Mouse (Mus musculus) frontal cortex, postnatal 10 days (tissue): ENCODE measurements around the gene Qars.
A peak's percentile ranks its signal among the peaks of the same experiment; 100 is the strongest.

ENCODE experiments used
- DNase-seq, 2 experiments: peaks; one replicate each; pipeline ENCODE4 v3.0.0; 2022; ENCODE audit warnings: low spot score in 2 of 2, mixed read lengths in 1 of 2

Gene Qars

DNA sequence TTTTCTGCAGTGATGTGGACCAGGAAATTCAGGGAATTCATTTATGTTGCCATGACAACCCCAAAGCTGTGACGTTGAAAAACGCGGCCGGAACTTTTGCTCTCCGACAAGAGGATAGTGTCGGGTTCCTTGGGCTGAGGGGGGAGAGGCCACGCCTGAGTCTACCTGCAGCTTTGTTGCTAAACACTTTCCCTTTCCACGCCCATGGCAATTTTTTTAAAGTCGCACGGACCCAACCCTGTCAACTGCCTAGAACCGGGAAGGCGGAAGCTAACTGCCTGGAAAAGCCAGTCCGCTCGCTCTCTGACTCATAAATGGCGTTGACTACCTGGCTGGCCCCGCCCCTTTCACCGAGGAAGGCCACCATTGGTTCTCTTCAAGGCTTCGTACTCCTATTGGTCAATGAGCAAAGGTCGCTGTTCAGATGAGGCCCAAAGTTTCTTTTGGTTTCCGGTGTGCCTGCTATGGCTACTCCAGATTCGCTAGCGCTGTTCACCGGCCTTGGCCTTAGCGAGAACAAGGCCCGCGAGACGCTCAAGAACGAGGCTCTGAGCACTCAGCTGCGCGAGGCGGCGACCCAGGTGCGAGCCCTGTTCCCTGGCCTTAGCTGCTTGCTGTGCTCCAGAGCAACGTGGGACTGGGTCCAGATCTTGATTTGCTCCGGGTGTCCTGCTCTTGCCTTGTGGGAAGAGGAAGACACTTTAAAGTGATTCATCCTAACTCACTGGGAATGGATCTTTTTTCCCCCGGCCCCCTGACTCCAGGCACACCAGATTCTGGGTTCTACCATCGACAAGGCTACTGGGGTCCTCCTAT lies at the start of gene Qars:
Qars (plus strand) TSS at position 88 of the 816 bp plus-strand sequence.
- DNase-seq: peak; percentile 92 to 93

DNA sequence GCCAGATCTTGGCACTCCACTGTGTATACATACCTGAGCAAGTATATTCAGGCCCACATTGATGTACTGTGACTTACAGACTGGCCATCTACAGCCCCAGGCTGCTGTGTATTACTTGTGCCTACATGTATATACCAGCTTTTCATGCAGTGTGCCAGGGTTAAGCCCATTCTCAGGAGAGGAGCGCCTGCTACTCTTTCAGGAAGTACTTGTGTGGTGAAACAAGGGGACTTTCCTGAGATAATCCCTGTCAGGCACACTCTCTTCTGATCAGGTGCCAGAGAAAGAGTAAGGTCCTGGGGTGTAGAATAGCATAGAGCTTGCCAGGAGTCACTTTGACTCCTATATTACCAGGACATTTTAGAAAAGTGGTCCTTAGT lies 47.6 kb upstream of the Qars start:
- no peak for DNase-seq

DNA sequence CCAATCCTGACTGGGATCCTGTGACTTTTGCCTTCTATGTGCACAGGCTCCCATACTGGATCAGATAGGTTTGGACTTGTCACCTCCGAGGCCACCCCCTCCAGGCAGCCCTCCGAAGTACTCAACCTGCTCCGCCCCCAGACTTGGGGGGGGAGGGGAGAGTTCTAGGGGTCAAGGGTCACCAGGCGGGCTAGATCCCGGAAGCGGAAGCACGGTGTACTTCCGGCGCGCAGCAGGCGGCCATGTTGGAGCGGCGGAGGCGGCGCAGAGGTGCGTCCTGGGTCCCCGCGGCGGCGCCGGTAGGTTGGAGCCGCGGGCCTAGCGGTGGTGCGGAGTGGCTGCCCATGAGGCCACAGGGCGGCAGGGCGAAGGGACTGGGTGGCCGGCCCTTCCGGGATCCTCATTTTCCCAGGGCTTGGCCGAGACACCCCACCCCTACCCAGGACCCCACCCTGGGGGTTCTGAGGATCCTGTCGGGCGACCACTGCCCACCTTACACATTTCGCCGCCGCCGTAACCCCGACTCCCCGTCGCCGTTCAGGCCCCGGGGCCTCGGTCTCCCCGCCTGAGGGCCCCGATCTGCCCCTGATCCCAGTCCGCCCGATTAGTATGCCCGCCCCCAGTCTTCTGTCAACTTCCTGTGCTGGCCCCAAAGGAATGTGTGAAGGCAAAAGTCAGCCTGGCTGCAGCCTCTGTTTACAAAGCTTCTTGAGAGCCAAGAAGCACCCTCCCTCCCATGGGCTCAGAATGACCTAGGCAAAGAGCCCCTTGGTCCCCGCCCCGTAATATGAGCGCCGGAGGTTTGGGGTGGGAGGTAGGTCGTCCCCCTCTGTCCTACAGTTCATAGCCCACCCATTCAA lies 47.0 kb upstream of the Qars start, which contains the start of gene Ccdc71:
Ccdc71 (plus strand) TSS at position 209 of the 860 bp plus-strand sequence.
- DNase-seq: peak; percentile 87

DNA sequence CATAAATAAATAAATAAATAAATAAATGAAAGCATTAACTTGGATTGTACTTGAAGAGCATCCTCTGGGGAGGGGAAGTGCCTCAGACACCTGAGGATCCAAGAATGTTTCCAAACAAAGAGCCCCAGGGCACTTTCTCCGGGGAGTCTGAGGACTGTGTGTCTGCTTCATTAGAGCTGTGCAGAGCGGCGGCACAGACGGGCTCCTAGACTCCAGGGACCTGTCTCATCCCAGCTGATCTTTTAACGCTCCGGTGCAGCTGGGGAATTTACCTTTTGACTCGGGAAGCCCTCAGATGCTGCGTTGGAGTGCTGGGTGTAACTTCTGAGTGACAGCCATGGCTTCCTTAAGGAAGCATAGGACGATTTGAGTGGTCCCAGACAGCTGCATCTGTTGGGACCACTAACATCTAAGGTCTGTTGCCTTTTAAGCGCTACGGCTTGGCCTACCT lies 46.3 kb upstream of the Qars start, which contains the start of gene Klhdc8b:
Klhdc8b (minus strand) TSS at position 401 of the 451 bp plus-strand sequence.
- no peak for DNase-seq

DNA sequence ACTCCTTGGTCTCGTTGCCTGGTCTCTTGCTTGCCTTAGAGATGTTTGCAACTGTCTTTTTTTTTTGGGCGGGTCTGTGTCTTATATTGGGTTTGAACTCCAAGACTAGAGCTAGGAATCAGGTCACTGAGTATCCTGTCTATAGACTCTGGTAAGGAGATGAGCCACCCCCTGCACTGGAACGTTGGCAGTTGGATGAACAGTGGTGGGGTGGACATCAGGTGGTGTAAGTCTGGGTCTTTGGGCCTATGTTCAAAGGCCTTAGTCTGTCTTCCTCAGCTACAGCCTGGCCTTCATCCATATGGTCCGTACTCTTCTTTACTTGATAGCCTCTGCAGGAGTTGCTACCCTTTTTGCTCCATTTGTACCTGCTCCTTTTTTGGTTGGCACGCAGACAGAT lies 45.8 kb upstream of the Qars start:
- DNase-seq: no peak

DNA sequence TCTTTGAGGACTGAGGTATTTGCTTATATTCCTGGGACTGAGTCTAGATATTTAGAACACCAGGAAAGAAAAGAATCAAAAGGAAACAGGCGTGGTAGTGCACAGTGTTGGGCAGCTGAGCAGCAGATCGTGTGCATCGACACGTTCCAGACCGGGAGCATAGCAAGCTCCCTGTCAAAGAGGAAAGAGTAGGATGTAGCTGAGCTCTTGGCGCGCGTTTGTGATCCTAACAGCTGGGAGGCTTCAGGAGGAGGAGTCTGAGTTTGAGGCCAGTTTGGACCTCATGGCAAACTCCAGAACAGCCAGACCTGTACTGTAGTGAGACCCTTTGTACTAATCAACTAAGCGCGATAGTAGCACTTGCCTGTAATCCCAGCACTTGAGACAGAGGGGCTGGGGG lies 45.3 kb upstream of the Qars start:
- DNase-seq: no peak

DNA sequence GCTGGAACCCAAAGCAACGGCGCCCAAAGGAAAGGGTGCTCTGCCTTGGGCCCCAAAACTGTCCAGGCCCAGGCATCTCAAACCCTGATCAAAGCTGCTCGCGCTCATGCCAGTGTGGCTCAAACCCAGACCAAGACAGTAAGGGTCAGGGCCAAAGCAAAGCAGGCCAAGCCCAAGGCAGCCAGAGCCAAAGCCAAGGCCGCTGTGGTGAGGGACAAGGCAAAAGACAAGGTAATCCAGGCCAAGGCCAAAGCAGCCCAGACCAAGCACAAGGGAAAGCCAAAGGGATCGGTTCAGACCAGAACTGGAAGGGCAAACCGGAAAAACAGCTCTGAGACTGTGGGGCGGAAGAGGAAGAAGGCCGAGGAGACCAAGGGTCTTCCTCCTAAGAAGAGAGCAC lies 43.8 kb upstream of the Qars start:
- no peak for DNase-seq

DNA sequence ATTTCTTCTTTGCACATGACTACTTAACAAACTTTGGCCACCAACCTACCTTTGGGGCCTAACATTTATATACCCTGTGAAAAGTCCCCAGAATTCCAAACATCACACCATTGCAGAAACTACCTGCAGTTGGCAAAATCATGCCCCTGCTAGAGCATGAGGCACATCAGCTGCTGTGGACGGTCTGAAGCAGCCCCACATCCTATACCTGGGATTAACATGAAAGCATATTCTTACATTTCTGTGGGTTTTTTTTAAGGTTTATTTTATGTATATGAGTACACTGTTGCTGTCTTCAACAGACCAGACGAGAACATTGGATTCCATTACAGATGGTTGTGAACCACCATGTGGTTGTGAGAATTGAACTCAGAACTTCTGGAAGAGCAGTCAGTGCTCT lies 41.3 kb upstream of the Qars start:
- no peak for DNase-seq

DNA sequence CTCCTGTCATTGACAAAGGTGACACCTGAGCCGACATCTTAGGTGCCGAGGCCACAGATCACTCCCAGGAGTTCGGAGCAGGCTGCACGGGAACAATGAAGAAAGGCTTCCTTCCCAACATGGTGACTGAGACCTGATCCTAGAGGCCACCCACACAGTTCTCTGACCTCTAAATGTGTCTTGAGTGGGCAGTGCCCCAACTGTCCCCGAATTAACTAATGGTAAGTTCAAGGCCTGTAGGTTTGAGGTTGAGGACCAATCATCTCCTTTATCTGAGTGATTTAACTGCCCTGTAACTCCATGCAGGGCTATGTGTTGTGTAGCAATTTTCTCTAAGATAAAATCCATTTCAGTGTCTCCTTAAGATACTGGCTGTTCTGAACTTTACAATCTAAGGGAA lies 38.1 kb upstream of the Qars start:
- no peak for DNase-seq

DNA sequence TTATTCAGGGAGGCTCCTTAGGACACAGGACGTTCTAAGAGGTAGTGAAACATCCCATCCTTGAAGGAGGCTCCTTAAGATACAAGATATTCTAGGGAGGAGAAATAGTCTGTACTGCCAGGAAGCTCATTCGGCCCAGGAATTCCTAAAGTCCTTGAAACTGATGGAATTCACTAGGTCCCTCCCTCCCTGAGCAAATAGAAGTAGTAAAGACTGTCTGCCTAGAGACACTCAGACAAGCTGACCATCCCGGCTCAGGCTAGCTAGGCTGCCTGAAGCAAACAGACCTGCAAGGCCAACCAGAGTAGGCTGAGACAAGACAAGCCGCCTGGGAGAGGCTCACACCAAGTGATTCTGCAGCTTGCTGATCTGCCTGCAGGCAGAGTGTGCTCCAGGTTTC lies 37.7 kb upstream of the Qars start:
- no peak for DNase-seq

DNA sequence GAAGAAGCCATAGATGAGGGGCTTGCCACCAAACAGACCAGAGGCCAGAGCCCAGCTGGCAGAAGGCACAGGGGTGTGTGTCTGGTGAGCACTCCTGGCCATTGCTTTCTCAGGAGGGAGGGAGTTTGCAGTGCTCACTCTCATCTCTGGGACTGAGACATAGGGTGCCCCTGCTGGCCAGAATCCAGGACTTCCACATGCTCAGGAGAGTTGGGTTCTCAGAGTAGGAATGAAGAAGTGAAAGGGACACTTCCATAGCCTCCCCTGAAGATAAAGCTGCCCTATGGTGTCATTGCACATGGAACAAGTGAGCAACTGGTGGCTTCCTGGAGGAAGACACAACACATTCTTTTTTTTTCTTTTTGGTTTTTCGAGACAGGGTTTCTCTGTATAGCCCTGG lies 33.0 kb upstream of the Qars start:
- no peak for DNase-seq

DNA sequence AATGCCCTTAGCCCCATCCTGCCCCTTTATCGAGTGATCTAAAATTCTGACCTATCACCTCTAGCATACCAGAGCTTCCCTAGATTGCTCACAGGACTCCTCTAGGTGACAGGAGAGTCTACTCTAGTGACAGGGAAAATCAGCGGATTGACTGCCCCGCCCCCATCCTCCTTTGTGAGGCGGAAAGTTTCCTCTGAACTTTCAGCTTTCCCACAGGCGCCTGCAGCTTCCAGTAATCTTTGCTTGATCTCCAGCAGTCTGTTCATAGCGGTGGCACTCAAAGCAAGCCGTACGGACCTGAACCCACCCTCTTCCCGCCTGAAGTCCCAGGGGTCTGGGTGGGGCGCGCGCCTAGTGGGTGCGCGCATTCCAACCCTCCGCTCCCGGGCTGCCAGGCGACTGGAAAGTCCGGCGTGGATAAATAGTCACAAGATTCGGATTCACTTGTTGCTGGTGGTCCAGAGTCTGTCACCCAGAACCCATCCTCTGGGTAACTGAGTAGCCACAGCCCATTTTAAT lies 28.8 kb upstream of the Qars start:
- DNase-seq: peak in 1 of 2 experiments; percentile 61

DNA sequence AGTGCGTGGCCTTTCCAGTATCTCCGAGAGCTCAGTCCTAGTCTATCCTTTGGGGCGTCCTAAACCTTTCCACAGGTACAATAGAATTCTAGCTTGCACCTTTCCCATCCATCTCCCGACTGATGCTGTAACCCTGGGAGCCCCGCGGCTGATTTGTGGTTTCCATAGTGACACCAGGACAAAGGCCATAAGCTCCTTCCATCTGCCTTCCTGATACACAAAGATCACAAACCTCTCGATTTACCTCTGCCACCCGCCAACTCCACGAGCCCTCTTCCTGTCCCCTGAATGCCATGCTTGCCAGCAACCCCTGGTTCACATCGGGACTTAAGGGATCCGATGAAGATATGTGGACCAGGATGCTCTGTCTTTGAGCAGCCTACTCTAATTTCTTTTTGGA lies 28.3 kb upstream of the Qars start:
- no peak for DNase-seq

DNA sequence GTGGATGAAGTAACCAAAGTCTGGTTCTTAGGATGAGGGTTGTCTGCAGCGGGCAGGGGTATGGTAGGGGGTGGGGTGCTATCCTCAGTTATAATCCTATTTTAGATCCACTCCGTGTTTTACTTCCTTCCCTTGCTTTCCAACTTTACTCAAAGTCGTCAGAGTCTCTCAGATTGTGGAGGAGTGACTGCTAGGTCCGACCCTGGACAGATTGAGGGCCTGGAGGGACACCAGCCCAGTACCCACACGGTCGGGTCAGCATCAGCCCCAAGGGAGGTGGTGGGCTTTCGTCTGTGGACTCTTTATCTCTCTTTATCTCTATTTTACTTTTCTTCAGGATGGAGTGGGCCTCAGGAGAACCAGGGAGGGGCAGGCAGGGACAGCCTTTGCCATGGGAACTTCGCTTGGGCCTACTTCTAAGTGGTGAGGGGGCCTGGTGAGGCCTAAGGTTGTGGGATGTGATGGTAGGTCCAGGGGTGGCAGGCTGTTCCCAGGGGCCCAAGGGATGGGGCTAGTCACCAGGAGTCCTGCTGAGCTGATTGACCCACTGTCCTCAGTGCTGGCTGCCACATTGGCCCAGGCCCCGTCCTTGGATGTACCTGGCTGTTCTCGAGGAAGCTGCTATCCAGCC lies 27.7 kb upstream of the Qars start, which contains the start of gene Lamb2:
Lamb2 (plus strand) TSS at position 16 of the 631 bp plus-strand sequence.
- no peak for DNase-seq

DNA sequence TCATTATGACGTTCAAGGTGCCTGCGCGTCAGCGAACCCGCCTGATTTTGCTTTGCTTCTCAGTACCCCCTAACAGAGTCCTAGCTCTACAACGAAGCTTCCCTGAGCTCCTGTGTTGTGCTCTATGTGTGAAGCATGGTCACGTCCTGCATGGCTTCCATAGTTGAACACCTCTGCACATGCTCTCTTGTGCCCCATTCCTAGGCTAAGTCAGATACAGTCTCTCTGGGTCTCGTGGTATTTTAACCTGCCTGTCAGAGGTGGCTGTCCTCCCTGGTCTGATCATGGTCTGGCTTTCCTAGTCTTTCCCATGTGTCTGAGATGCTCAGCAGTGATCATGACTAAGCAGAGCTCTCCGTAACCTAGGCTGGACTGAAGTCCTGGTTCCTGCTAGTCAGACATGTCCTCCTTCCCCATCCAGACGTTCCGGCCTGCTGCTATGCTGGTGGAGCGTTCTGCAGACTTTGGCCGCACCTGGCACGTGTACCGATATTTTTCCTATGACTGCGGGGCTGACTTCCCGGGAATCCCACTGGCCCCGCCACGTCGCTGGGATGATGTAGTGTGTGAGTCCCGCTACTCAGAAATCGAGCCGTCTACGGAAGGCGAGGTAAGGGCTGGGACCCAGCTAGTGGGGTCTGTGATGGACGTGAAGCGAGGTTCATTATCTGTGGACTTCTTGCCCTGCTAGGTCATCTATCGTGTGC lies 26.5 kb upstream of the Qars start:
- no peak for DNase-seq

DNA sequence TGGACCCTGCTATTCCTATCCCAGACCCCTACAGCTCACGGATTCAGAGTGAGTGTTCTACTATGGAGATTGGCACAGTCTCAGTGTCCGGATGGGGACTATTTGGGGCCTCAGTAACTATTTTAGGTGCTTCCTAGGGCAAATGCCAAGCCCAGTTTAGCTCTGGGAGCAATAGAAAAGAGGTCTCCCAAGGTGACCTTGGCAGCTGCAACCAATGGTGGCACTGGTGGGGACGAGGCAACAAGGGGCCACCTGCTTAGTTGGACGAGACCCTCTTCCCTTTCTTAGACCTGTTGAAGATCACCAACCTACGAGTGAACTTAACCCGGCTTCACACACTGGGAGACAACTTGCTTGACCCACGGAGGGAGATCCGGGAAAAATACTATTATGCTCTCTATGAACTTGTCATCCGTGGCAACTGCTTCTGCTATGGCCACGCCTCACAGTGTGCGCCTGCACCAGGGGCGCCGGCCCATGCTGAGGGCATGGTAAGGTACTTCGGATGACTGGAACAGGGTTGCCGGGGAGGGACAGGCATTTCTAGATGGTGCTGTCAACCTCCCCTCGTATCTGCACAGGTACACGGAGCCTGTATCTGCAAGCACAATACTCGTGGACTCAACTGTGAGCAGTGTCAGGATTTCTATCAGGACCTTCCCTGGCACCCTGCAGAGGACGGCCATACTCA lies 25.8 kb upstream of the Qars start:
- DNase-seq: no peak

DNA sequence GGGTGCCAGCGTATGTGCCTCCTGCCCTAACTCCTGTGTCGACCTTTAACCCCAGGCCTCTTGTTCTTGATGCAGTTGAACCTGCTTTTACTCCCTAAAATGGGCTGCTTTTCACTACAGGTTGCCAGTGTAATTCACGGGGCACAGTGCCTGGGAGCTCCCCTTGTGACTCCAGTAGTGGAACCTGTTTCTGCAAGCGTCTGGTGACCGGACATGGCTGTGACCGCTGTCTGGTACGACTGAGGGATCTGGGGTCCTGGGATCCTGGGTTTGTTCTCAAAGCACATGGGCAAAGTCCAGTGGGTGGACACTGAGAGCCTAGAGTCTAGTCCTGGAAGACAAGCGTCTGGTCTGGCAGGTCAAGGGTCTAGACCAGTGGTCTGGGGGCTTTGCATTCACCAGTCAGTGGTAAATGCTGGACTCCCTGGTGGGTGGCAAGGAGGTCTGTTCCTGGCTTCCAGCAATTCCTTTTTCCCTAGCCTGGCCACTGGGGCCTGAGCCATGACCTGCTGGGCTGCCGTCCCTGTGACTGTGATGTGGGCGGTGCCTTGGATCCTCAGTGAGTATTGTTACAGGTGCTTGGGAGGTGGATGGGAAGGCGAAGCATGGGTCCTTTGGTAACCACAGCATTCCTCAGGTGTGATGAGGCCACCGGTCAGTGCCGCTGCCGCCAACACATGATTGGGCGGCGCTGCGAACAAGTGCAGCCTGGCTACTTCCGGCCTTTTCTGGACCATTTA lies 24.3 kb upstream of the Qars start:
- no peak for DNase-seq

DNA sequence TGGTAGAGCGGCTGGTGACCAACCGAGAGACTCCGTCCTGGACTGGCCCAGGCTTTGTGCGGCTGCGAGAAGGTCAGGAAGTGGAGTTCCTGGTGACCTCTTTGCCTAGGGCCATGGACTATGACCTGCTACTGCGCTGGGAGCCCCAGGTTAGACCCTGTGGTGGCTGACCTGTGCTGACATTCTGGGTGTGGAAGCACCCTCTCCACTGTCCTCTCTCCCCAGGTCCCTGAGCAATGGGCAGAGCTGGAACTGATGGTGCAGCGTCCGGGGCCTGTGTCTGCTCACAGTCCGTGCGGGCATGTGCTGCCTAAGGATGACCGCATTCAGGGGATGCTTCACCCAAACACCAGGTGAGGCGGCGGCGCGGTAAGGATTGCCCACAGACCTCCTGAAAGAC lies 23.5 kb upstream of the Qars start:
- no peak for DNase-seq

DNA sequence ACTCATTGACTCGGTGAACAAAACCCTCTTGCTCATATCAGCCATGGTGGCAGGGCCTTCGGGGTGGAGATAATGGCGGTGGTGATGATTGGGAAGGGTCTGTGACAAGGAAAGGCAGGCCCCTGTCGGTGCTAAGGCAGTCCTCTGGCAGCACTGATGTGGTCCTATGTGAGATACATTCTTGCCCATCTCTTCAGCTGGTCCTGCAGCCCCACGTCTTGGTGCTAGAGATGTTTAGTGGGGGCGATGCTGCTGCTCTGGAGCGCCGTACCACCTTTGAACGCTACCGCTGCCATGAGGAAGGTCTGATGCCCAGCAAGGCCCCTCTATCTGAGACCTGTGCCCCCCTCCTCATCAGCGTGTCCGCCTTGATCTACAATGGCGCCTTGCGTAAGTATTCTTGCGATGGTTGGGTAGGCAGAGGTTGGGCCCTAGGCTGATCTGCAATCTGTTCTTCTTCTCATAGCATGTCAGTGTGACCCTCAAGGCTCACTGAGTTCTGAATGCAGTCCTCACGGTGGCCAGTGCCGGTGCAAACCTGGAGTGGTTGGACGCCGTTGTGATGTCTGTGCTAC lies 22.1 kb upstream of the Qars start:
- DNase-seq: no peak
